Mouse (Mus musculus): ENCODE results near the gene Gsdma2.

- TF ChIP-seq POLR2A (IDR thresholded peaks at IDR 0.05; ENCODE audit: borderline replicate concordance, extremely low read depth, low read depth, low read length), result no peak
- no peak for TF ChIP-seq CTCF (IDR thresholded peaks at IDR 0.05; ENCODE audit: insufficient read depth, low read length)
Observed at GRCm38 (mm10) chr11:98646459-98646858, at the start of gene Gsdma2.
